Mouse (Mus musculus): ENCODE measurements around the gene Shoc2. TPM values are rescaled to one million over a fixed set of nuclear protein-coding genes. Genes with fewer than 3 reads are reported as not detected.

Shoc2 gene
- polyA plus RNA-seq, 1 experiment from 2014 or later = 29.8 TPM

GRCm38 (mm10) chr19:53982041-53982440, 37.9 kb downstream of the Shoc2 start:
- Histone ChIP-seq H3K4me1 (replicated peaks) (peaks cover 4% of the 10 kb centered on the region; the same call in 1 of the 2 replicates), H3K27ac (no peak overlapping the region), H3K9me3 (replicated peaks) (no peaks in the 10 kb centered on the region), H3K27me3 (no peaks in the 10 kb centered on the region), H3K4me2 (no peak overlapping the region), H3K4me3 (no peak overlapping the region), H3K36me3 (peaks cover 6% of the 10 kb centered on the region; the same call in 1 of the 2 replicates), H3K9ac (no peak overlapping the region)
- 52% methylated on average over 3 of the region's 3 CpGs for WGBS
- no peak for ATAC-seq (replicated peaks; ENCODE audit: insufficient number of reproducible peaks, insufficient read depth, low FRiP score, low read depth)

- 91% methylated on average over 1 of the region's 1 CpGs for WGBS
- ATAC-seq (replicated peaks; ENCODE audit: insufficient number of reproducible peaks, insufficient read depth, low FRiP score, low read depth) = no peak
These were observed 39.2 kb downstream of the Shoc2 start for GRCm38 (mm10) chr19:53983336-53983735.

DNA sequence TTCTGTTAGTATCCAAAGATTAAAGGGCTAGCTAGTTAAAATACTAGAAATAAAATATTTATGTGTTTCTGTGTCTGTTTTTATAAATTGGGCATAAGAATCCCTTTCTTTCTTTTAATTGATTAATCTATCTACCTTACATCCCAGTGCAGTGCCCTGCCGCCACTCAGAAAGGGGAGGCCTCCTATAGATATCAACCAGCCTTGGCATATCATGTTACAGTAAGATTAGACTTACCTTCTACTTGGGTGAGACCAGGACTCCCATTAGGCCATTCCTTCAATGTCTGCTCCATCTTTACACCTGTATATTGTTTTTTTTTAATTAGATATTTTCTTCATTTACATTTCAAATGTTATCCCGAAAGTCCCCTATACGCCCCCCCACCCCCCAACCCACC, 40.5 kb downstream of the Shoc2 start:
- Histone ChIP-seq H3K27ac (no peak overlapping the region), H3K36me3 (peaks cover 11% of the 10 kb centered on the region; the same call in 1 of the 2 replicates), H3K4me3 (no peak overlapping the region), H3K9ac (no peak overlapping the region), H3K27me3 (no peaks in the 10 kb centered on the region), H3K4me1 (replicated peaks) (peaks cover 4% of the 10 kb centered on the region; the same call in 1 of the 2 replicates), H3K9me3 (replicated peaks) (no peaks in the 10 kb centered on the region), H3K4me2 (no peak overlapping the region)
- ATAC-seq (replicated peaks; ENCODE audit: insufficient number of reproducible peaks, insufficient read depth, low FRiP score, low read depth) = no peak
- WGBS = 90% methylated on average over 3 of the region's 3 CpGs

More at GRCm38 (mm10) chr19:53983336-53983735, 39.2 kb downstream of the Shoc2 start:
- no peak overlapping the region for H3K27ac ChIP-seq
- no peak overlapping the region for H3K9ac ChIP-seq
- H3K27me3 ChIP-seq = no peaks in the 10 kb centered on the region
- peaks cover 13% of the 10 kb centered on the region; the same call in 1 of the 2 replicates for H3K36me3 ChIP-seq
- H3K9me3 ChIP-seq (replicated peaks) = no peaks in the 10 kb centered on the region
- H3K4me3 ChIP-seq = no peak overlapping the region
- no peak overlapping the region for H3K4me2 ChIP-seq
- H3K4me1 ChIP-seq (replicated peaks) = peaks cover 4% of the 10 kb centered on the region; the same call in 1 of the 2 replicates

- Histone ChIP-seq H3K4me3 (no peak overlapping the region), H3K27me3 (no peaks in the 10 kb centered on the region), H3K27ac (no peak overlapping the region), H3K4me2 (no peak overlapping the region), H3K4me1 (replicated peaks) (no peaks in the 10 kb centered on the region), H3K36me3 (peaks cover 11% of the 10 kb centered on the region; the same call in 1 of the 2 replicates), H3K9me3 (replicated peaks) (no peaks in the 10 kb centered on the region), H3K9ac (no peak overlapping the region)
- ATAC-seq (replicated peaks; ENCODE audit: insufficient number of reproducible peaks, insufficient read depth, low FRiP score, low read depth) = no peak
- 86% methylated on average over 2 of the region's 2 CpGs for WGBS
These were observed 46.4 kb downstream of the Shoc2 start for GRCm38 (mm10) chr19:53990538-53990937.

- H3K4me2 ChIP-seq = no peak overlapping the region
- WGBS = 86% methylated on average over 3 of the region's 3 CpGs
- H3K36me3 ChIP-seq = no peaks in the 10 kb centered on the region
- H3K27me3 ChIP-seq = no peaks in the 10 kb centered on the region
- H3K27ac ChIP-seq = no peak overlapping the region
- H3K4me1 ChIP-seq (replicated peaks) = no peaks in the 10 kb centered on the region
- no peak for ATAC-seq (replicated peaks; ENCODE audit: insufficient number of reproducible peaks, insufficient read depth, low FRiP score, low read depth)
- H3K9ac ChIP-seq = no peak overlapping the region
- no peaks in the 10 kb centered on the region for H3K9me3 ChIP-seq (replicated peaks)
- H3K4me3 ChIP-seq = no peak overlapping the region
These were observed 49.8 kb downstream of the Shoc2 start for GRCm38 (mm10) chr19:53993860-53994259.

GRCm38 (mm10) chr19:53994276-53994675, 50.2 kb downstream of the Shoc2 start:
- no peaks in the 10 kb centered on the region for H3K4me1 ChIP-seq (replicated peaks)
- no peak for ATAC-seq (replicated peaks; ENCODE audit: insufficient number of reproducible peaks, insufficient read depth, low FRiP score, low read depth)
- no peak overlapping the region for H3K9ac ChIP-seq
- no peaks in the 10 kb centered on the region for H3K27me3 ChIP-seq
- no peak overlapping the region for H3K27ac ChIP-seq
- no peak overlapping the region for H3K4me3 ChIP-seq
- H3K9me3 ChIP-seq (replicated peaks) = no peaks in the 10 kb centered on the region
- no peaks in the 10 kb centered on the region for H3K36me3 ChIP-seq
- WGBS = 75% methylated on average over 1 of the region's 1 CpGs
- no peak overlapping the region for H3K4me2 ChIP-seq

DNA sequence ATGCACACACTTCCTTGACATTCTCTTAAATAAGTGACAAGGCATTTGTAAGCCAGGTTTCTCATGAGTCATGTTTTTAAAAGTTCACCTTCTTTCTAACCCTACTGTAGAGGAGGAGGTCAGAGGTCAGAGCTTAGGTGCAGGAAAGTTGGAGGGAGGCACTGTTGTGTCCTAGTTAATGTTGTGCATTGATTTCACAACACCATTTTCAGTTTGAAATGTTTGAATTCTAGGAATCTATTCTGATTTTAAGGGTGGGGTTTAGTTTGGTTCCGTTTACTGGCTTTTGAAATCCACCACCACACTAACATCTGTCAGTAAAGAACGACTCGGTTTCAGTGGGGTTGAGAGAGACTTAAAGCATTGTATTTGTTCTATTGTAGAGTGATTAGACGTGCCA, 66.9 kb downstream of the Shoc2 start:
- ATAC-seq (replicated peaks; ENCODE audit: insufficient number of reproducible peaks, insufficient read depth, low FRiP score, low read depth) = no peak
- no peak overlapping the region for H3K27ac ChIP-seq
- no peaks in the 10 kb centered on the region for H3K9me3 ChIP-seq (replicated peaks)
- no peak overlapping the region for H3K4me3 ChIP-seq
- H3K9ac ChIP-seq = no peak overlapping the region
- no peaks in the 10 kb centered on the region for H3K4me1 ChIP-seq (replicated peaks)
- 78% methylated on average over 4 of the region's 4 CpGs for WGBS
- no peak overlapping the region for H3K4me2 ChIP-seq
- no peaks in the 10 kb centered on the region for H3K27me3 ChIP-seq
- no peaks in the 10 kb centered on the region for H3K36me3 ChIP-seq

DNA sequence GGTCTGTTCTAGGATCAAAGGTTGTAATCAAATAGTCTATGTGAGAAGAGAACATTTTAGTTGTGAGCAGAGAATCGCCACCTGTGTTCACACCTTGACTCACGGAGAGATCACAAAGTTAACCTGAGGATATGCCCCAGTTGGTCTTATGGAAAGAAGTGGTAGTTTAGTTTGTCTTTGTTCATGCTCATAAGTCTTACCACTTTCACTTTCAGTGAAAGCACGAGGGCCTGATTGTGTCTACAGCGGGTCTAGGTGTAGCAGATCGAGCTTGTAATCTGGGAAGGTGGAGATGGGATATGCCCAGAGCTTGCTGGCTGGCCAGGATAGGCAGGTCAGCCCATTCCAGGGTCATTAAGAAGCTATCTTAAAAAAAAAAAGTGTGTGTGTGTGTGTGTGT, 70.9 kb downstream of the Shoc2 start:
- H3K4me3 ChIP-seq = no peak overlapping the region
- H3K27ac ChIP-seq = no peak overlapping the region
- no peaks in the 10 kb centered on the region for H3K36me3 ChIP-seq
- no peak overlapping the region for H3K4me2 ChIP-seq
- H3K9ac ChIP-seq = no peak overlapping the region
- no peaks in the 10 kb centered on the region for H3K4me1 ChIP-seq (replicated peaks)
- H3K9me3 ChIP-seq (replicated peaks) = no peaks in the 10 kb centered on the region
- no peak for ATAC-seq (replicated peaks; ENCODE audit: insufficient number of reproducible peaks, insufficient read depth, low FRiP score, low read depth)
- H3K27me3 ChIP-seq = no peaks in the 10 kb centered on the region
- WGBS = 91% methylated on average over 5 of the region's 5 CpGs

- H3K27me3 ChIP-seq = no peaks in the 10 kb centered on the region
- H3K27ac ChIP-seq = no peak overlapping the region
- H3K4me3 ChIP-seq = no peak overlapping the region
- no peak overlapping the region for H3K9ac ChIP-seq
- H3K9me3 ChIP-seq (replicated peaks) = no peaks in the 10 kb centered on the region
- ATAC-seq (replicated peaks; ENCODE audit: insufficient number of reproducible peaks, insufficient read depth, low FRiP score, low read depth) = no peak
- 92% methylated on average over 5 of the region's 5 CpGs for WGBS
- H3K4me2 ChIP-seq = no peak overlapping the region
- no peaks in the 10 kb centered on the region for H3K36me3 ChIP-seq
- H3K4me1 ChIP-seq (replicated peaks) = no peaks in the 10 kb centered on the region
These were observed 71.4 kb downstream of the Shoc2 start for GRCm38 (mm10) chr19:54015503-54015902.

DNA sequence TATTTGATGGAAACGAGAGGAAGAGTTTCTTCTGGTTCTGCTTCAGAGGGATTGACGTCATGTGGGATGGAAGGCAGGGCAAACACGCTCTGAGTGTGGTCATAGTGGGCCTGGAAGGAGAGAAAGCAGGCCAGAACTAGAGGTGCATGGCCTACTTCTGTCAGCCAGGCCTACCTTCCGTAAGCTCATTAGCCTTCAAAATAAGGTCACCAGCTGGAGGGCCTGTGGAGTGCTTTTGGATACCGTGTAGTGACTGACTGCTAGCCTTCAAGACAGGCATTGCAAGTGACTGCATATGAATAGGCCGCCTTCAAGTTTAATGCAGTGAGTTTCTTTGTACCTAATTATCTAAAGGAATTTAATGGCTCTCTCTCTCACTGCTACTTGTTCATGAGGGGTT, 91.0 kb downstream of the Shoc2 start:
- no peak for ATAC-seq (replicated peaks; ENCODE audit: insufficient number of reproducible peaks, insufficient read depth, low FRiP score, low read depth)
- 87% methylated on average over 6 of the region's 6 CpGs for WGBS
- H3K4me1 ChIP-seq (replicated peaks) = no peaks in the 10 kb centered on the region
- H3K4me2 ChIP-seq = no peak overlapping the region
- H3K9me3 ChIP-seq (replicated peaks) = no peaks in the 10 kb centered on the region
- no peak overlapping the region for H3K4me3 ChIP-seq
- no peaks in the 10 kb centered on the region for H3K27me3 ChIP-seq
- peaks cover 23% of the 10 kb centered on the region for H3K36me3 ChIP-seq
- no peak overlapping the region for H3K9ac ChIP-seq
- no peak overlapping the region for H3K27ac ChIP-seq

DNA sequence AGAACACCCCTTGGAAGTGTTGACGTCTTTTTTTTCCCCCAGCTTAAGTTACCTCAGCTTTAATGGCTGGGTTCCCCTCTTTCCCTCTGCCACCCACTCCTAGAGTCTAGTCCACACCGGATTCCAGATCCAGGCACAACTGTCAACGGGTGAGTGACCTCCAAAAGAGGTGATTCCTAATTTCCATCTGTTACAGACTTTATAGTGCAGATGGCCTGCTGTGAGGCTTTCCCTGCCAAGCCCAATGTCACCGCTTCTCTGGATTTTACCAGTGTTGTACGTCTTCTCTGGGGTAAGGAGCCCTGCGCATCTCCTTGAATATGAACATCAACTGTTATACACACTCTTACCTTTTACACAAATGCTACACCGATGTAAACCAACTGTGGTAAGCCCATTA, 95.3 kb downstream of the Shoc2 start:
- no peak overlapping the region for H3K27ac ChIP-seq
- no peak overlapping the region for H3K9ac ChIP-seq
- no peak for ATAC-seq (replicated peaks; ENCODE audit: insufficient number of reproducible peaks, insufficient read depth, low FRiP score, low read depth)
- H3K9me3 ChIP-seq (replicated peaks) = no peaks in the 10 kb centered on the region
- no peak overlapping the region for H3K4me3 ChIP-seq
- H3K4me1 ChIP-seq (replicated peaks) = peaks cover 8% of the 10 kb centered on the region
- no peak overlapping the region for H3K4me2 ChIP-seq
- peaks cover 12% of the 10 kb centered on the region for H3K27me3 ChIP-seq
- 79% methylated on average over 7 of the region's 7 CpGs for WGBS
- peaks cover 5% of the 10 kb centered on the region for H3K36me3 ChIP-seq

DNA sequence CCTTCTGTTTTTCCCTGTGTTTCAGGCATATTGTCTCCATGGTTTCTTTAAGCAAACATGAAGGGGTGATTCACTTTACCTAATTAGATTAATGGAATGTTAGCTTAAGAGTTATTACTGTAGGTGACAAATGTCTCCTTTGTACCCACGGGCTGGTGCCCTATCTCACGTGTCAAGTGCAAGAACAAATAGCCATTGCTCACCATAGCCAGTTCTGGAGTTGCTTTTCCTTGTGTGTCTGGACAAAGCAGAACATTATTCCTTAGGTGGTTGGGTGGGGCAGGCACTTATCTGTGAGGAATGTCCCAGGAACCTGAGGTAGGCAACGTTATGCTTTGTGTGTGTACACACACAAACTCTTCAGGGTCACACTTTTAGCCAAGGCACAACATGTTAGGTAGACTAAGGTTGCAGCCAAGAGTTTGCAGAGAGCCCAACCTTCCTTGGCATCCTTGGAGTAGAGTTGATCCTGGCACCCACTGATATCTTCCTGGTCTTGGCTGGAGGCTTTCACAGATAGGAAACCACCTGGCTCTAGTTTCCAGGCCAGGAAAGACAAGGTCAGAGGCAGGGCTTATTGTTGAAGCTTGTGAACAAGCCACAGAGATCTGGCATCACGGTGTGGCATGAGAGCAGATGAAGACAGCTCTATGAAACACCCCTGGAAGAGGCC, 96.4 kb downstream of the Shoc2 start:
- Histone ChIP-seq H3K36me3 (peaks cover 5% of the 10 kb centered on the region), H3K27me3 (peaks cover 22% of the 10 kb centered on the region), H3K4me3 (no peak overlapping the region), H3K9me3 (replicated peaks) (no peaks in the 10 kb centered on the region), H3K27ac (no peak overlapping the region), H3K4me2 (no peak overlapping the region), H3K4me1 (replicated peaks) (peaks cover 18% of the 10 kb centered on the region), H3K9ac (no peak overlapping the region)
- WGBS = 46% methylated on average over 4 of the region's 4 CpGs
- no peak for ATAC-seq (replicated peaks; ENCODE audit: insufficient number of reproducible peaks, insufficient read depth, low FRiP score, low read depth)
